Mouse (Mus musculus) E14TG2a.4 (cell line): ENCODE results near the gene Neurl1b.

Source experiments
- CTCF ChIP-seq: conservative IDR thresholded peaks from 2 replicates; pipeline ENCODE4 v1.5.1; 2014; ENCODE audit warnings: low read length
- NANOG ChIP-seq: IDR thresholded peaks from 2 replicates; pipeline ENCODE4 v1.6.1; 2014; ENCODE audit warnings: borderline replicate concordance, low read length, mixed read lengths
- POU5F1 ChIP-seq: IDR thresholded peaks from 2 replicates; pipeline ENCODE4 v1.6.1; 2014; ENCODE audit warnings: low read length, borderline replicate concordance

DNA sequence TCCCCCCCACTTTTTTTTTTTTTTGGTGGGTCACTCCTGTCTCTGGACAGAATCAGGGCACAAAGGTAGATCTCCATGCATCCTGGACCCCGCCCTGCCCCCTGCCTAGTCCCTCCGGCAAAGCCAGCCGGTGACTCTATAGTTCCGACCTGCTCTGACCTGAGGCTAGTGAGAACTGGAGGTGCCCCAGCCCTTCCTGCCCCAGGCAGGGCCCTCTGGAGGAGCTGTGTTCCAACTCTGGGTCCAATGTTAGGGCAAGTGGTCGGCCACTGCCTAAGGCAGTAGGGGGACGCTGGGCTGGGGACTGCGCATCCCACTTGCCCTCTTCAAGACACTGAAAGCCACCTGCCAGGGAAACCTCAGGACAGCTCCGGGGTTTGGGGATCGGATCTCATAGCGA lies 75.4 kb downstream of the Neurl1b start:
- TF ChIP-seq CTCF (no peak), POU5F1 (no peak), NANOG (no peak)
